Mouse (Mus musculus) kidney, adult 9 months (tissue): ENCODE results near the gene Vwf.

Experiments
- DNase-seq: peaks from one replicate; pipeline ENCODE4 v3.0.0; 2022

Vwf gene

GRCm38 (mm10) chr6:125550172-125550571, 3.6 kb downstream of the Vwf start:
- DNase-seq: no peak

- DNase-seq: peak; percentile 11
These were observed 6.2 kb downstream of the Vwf start for GRCm38 (mm10) chr6:125552760-125553159.

GRCm38 (mm10) chr6:125553551-125553950, 7.0 kb downstream of the Vwf start:
- no peak for DNase-seq

GRCm38 (mm10) chr6:125558831-125559230, 12.3 kb downstream of the Vwf start:
- no peak for DNase-seq

- DNase-seq: no peak
These were observed 14.5 kb downstream of the Vwf start for GRCm38 (mm10) chr6:125561031-125561430.

- no peak for DNase-seq
These were observed 14.9 kb downstream of the Vwf start for GRCm38 (mm10) chr6:125561521-125561920.

- DNase-seq: peak; percentile 24
These were observed 18.3 kb downstream of the Vwf start for GRCm38 (mm10) chr6:125564812-125565281.

- no peak for DNase-seq
These were observed 18.8 kb downstream of the Vwf start for GRCm38 (mm10) chr6:125565326-125565725.

- DNase-seq: no peak
These were observed 20.1 kb downstream of the Vwf start for GRCm38 (mm10) chr6:125566656-125567055.

- DNase-seq: no peak
These were observed 21.8 kb downstream of the Vwf start for GRCm38 (mm10) chr6:125568381-125568780.

- DNase-seq: peak; percentile 73
These were observed 26.0 kb downstream of the Vwf start for GRCm38 (mm10) chr6:125572291-125573188.

- peak; percentile 79 for DNase-seq
These were observed 26.8 kb downstream of the Vwf start for GRCm38 (mm10) chr6:125573189-125573928.

- no peak for DNase-seq
These were observed 28.5 kb downstream of the Vwf start for GRCm38 (mm10) chr6:125575080-125575479.

- no peak for DNase-seq
These were observed 30.7 kb downstream of the Vwf start for GRCm38 (mm10) chr6:125577301-125577700.

- DNase-seq: no peak
These were observed 31.5 kb downstream of the Vwf start for GRCm38 (mm10) chr6:125577882-125578646.

GRCm38 (mm10) chr6:125578647-125579011, 32.1 kb downstream of the Vwf start:
- no peak for DNase-seq

GRCm38 (mm10) chr6:125579864-125580263, 33.3 kb downstream of the Vwf start:
- DNase-seq: no peak

GRCm38 (mm10) chr6:125583666-125584065, 37.1 kb downstream of the Vwf start:
- no peak for DNase-seq

- no peak for DNase-seq
These were observed 37.7 kb downstream of the Vwf start for GRCm38 (mm10) chr6:125584266-125584665.

- peak; percentile 68 for DNase-seq
These were observed 39.0 kb downstream of the Vwf start for GRCm38 (mm10) chr6:125585579-125585978.

GRCm38 (mm10) chr6:125586042-125586566, 39.5 kb downstream of the Vwf start:
- DNase-seq: no peak

- DNase-seq: no peak
These were observed 41.7 kb downstream of the Vwf start for GRCm38 (mm10) chr6:125588241-125588640.

GRCm38 (mm10) chr6:125589075-125589474, 42.5 kb downstream of the Vwf start:
- DNase-seq: no peak
